Mouse (Mus musculus): ENCODE measurements around the gene Iqcn.

DNA sequence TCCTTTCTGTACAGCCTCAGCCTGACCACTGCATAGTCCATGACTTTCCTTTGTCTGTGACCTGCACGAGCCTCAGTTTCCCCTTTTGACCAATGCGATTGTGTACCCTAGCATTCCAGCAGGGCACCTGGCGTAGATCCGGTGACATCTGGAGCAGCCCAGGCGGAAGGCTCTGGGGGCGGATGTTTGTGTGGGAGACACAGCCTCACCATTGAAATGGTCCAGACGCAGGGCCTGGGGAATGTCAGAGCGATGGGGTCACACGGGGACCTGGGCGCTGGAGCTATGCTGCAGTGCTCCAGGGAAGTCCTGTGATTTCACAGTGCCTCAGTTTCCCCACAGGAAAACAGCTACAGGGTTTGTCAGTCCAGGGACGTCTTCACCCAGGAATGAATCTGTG is 38.9 kb downstream of the Iqcn start:
- 0 out of 2 replicates have a peak, but pooled peaks have one; percentile 33 for TF ChIP-seq POLR2A (IDR thresholded peaks at IDR 0.05; ENCODE audit: insufficient read depth, low read depth, low read length)
- TF ChIP-seq CTCF (IDR thresholded peaks at IDR 0.05), result no peak
- no peak for TF ChIP-seq EP300 (IDR thresholded peaks at IDR 0.05; ENCODE audit: insufficient read depth, low read depth, low read length)
